Mouse (Mus musculus): ENCODE results near the gene Zfp827. TPM values are rescaled to one million over a fixed set of nuclear protein-coding genes. Genes with fewer than 3 reads are reported as not detected.

Zfp827 gene
- total and polyA plus RNA-seq, 3 experiments = 3.1 to 19.3 (median 3.2) TPM

GRCm38 (mm10) chr8:79027319-79027718 lies 918 bp upstream of the Zfp827 start:
- H3K36me3 ChIP-seq (replicated peaks) = no peaks in the 10 kb centered on the region
- H3K4me3 ChIP-seq (ENCODE audit: low read depth, low read length) = no peak overlapping the region
- ATAC-seq (ENCODE audit: extremely low read depth, insufficient number of reproducible peaks, low FRiP score, poor library complexity, severe bottlenecking) = no peak
- DNase-seq (ENCODE audit: low spot score) = no peak
- peaks cover 2% of the 10 kb centered on the region; the same call in 1 of the 2 replicates for H3K27me3 ChIP-seq (ENCODE audit: insufficient read depth, low read length)
- H3K9me3 ChIP-seq (replicated peaks) = peaks cover 12% of the 10 kb centered on the region
- TF ChIP-seq TAL1 (conservative IDR thresholded peaks at IDR 0.05; ENCODE audit: low read depth, low read length) (no peak), GATA1 (IDR thresholded peaks at IDR 0.05; ENCODE audit: borderline replicate concordance, low read length) (no peak), GATA2 (IDR thresholded peaks at IDR 0.05; ENCODE audit: borderline replicate concordance, low read depth, low read length) (no peak), POLR2AphosphoS5 (IDR thresholded peaks at IDR 0.05; ENCODE audit: insufficient replicate concordance, low read depth, low read length) (no peak), CTCF (IDR thresholded peaks at IDR 0.05; ENCODE audit: low read depth, low read length) (no peak)
- H3K4me1 ChIP-seq (ENCODE audit: insufficient read depth, low read depth, low read length) = peaks cover 6% of the 10 kb centered on the region; the same call in 1 of the 2 replicates

- Histone ChIP-seq H3K4me3 (ENCODE audit: low read depth, low read length) (peak overlapping the region; percentile 79), H3K9me3 (replicated peaks) (peaks cover 12% of the 10 kb centered on the region), H3K36me3 (replicated peaks) (no peaks in the 10 kb centered on the region), H3K4me1 (ENCODE audit: insufficient read depth, low read depth, low read length) (peaks cover 7% of the 10 kb centered on the region; the same call in 1 of the 2 replicates), H3K27me3 (ENCODE audit: insufficient read depth, low read length) (peaks cover 2% of the 10 kb centered on the region; the same call in 1 of the 2 replicates)
- ATAC-seq (ENCODE audit: extremely low read depth, insufficient number of reproducible peaks, low FRiP score, poor library complexity, severe bottlenecking) = no peak
- TF ChIP-seq TAL1 (conservative IDR thresholded peaks at IDR 0.05; ENCODE audit: low read depth, low read length) (no peak), CTCF (IDR thresholded peaks at IDR 0.05; ENCODE audit: low read depth, low read length) (no peak), GATA1 (IDR thresholded peaks at IDR 0.05; ENCODE audit: borderline replicate concordance, low read length) (no peak), GATA2 (IDR thresholded peaks at IDR 0.05; ENCODE audit: borderline replicate concordance, low read depth, low read length) (no peak), POLR2AphosphoS5 (IDR thresholded peaks at IDR 0.05; ENCODE audit: insufficient replicate concordance, low read depth, low read length) (no peak)
- no peak for DNase-seq (ENCODE audit: low spot score)
Measured at GRCm38 (mm10) chr8:79028541-79029395, 531 bp downstream of the Zfp827 start.

DNA sequence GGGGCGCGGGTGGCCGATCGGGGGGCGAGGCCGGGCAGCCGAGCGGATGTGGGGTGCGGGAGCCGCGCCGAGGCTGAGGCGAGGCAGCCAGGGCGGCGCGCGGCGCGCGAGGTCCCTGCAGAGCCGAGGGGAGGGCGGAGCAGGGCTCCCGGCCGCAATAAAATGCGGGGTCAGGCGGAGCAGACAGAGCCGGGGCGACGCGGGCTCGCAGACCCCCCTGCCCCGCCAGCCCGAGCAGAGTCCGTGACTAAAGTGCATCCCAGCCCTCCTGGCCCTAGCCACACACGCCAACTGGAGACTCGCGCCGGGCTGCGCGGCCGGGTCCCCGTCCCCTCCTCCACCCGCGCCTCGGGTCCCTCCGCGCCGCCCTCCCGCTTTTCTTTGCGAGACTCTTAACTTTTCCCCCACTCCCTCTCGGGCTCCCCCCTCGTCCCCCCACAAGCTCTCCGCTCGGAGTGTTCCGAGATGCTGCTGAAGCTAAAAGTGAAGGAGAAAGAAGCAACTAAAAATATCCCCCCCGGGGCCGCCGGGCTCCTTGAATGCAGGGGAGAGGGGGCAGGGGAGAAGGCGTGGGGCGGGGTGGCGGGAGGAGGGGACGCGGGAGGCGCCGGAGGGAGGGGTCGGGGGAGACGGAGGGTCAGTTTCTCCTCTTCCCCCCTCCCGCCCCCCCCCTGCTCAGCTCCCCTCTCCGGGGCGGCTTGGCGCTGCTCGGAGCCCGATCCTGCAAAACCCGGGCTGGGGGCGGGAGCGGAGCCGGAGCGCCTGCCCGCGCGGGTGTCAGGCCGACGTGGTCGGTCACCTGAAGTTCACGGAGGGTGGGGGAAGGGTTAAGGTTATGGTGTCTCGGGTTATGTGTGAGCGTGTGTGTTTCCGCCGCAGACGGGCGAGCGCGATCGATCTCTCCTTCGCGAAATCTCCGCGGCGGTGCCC lies 1.4 kb downstream of the Zfp827 start:
- peak; percentile 21 for DNase-seq (ENCODE audit: low spot score)
- peaks cover 4% of the 10 kb centered on the region for H3K36me3 ChIP-seq (replicated peaks)
- peaks cover 7% of the 10 kb centered on the region; the same call in 1 of the 2 replicates for H3K4me1 ChIP-seq (ENCODE audit: insufficient read depth, low read depth, low read length)
- no peak for ATAC-seq (ENCODE audit: extremely low read depth, insufficient number of reproducible peaks, low FRiP score, poor library complexity, severe bottlenecking)
- H3K27me3 ChIP-seq (ENCODE audit: insufficient read depth, low read length) = peaks cover 2% of the 10 kb centered on the region; the same call in 1 of the 2 replicates
- H3K4me3 ChIP-seq (ENCODE audit: low read depth, low read length) = peak overlapping the region; percentile 79
- no peak for TF ChIP-seq GATA1 (IDR thresholded peaks at IDR 0.05; ENCODE audit: borderline replicate concordance, low read length)
- TF ChIP-seq GATA2 (IDR thresholded peaks at IDR 0.05; ENCODE audit: borderline replicate concordance, low read depth, low read length) = no peak
- no peak for TF ChIP-seq TAL1 (conservative IDR thresholded peaks at IDR 0.05; ENCODE audit: low read depth, low read length)
- TF ChIP-seq POLR2AphosphoS5 (IDR thresholded peaks at IDR 0.05; ENCODE audit: insufficient replicate concordance, low read depth, low read length) = no peak
- no peak for TF ChIP-seq CTCF (IDR thresholded peaks at IDR 0.05; ENCODE audit: low read depth, low read length)
- peaks cover 12% of the 10 kb centered on the region for H3K9me3 ChIP-seq (replicated peaks)

DNA sequence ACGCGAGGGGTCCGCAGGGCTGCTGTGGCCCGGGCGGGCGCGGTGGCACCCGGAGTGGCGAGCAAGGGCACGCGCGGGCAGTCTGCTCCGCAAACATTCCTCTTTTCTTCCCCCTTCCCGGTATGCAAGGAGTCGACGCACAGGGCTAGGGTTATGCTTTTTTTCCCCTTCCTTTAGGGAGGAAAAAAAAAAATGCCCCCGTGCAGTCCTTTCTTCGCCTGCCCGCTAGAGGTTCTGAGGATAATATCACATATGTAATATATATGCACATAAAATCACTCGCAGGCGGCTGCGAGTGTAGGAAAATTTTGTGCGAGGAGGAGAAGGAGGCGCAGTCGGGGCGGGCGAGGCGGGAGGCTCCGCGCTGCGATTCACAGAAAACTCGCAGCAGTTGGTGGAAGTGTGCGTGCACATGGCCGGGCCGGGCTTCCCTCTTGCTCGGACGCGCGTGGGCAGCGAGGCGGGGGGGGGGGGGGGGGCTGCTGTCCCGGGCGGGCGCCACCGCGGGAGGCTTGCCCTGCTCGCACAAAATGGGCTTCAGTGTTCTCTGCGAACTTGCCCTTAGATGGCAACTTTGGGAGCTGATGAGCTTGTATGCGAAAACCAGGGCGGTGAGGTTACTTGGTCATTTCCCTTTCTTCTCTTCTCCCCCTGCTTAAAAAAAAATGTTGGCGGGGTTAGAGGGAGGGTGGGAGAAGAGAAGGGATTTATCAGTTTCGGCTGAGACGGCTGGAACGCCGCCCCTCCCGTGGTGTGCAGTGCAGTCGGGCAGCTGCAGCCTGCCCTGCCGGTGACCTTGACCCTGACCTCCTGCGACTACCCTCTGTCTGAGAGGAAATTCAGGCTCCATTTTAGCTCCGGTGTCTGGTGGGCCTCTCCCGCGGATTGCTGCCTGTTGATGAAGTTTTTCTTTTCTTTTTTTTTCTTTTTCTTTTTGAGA lies 2.4 kb downstream of the Zfp827 start:
- DNase-seq (ENCODE audit: low spot score) (no peak), ATAC-seq (ENCODE audit: extremely low read depth, insufficient number of reproducible peaks, low FRiP score, poor library complexity, severe bottlenecking) (peak; percentile 46; the same call in 1 of the 2 replicates)
- Histone ChIP-seq H3K9me3 (replicated peaks) (peaks cover 12% of the 10 kb centered on the region), H3K27me3 (ENCODE audit: insufficient read depth, low read length) (peaks cover 2% of the 10 kb centered on the region; the same call in 1 of the 2 replicates), H3K4me3 (ENCODE audit: low read depth, low read length) (peak overlapping the region; percentile 79), H3K4me1 (ENCODE audit: insufficient read depth, low read depth, low read length) (peaks cover 7% of the 10 kb centered on the region; the same call in 1 of the 2 replicates), H3K36me3 (replicated peaks) (peaks cover 4% of the 10 kb centered on the region)
- TF ChIP-seq GATA2 (IDR thresholded peaks at IDR 0.05; ENCODE audit: borderline replicate concordance, low read depth, low read length) = no peak
- no peak for TF ChIP-seq TAL1 (conservative IDR thresholded peaks at IDR 0.05; ENCODE audit: low read depth, low read length)
- TF ChIP-seq GATA1 (IDR thresholded peaks at IDR 0.05; ENCODE audit: borderline replicate concordance, low read length) = no peak
- TF ChIP-seq CTCF (IDR thresholded peaks at IDR 0.05; ENCODE audit: low read depth, low read length) = no peak
- no peak for TF ChIP-seq POLR2AphosphoS5 (IDR thresholded peaks at IDR 0.05; ENCODE audit: insufficient replicate concordance, low read depth, low read length)

- H3K4me3 ChIP-seq (ENCODE audit: low read depth, low read length) = no peak overlapping the region
- peaks cover 2% of the 10 kb centered on the region; the same call in 1 of the 2 replicates for H3K27me3 ChIP-seq (ENCODE audit: insufficient read depth, low read length)
- H3K4me1 ChIP-seq (ENCODE audit: insufficient read depth, low read depth, low read length) = no peaks in the 10 kb centered on the region
- DNase-seq (ENCODE audit: low spot score) (no peak), ATAC-seq (ENCODE audit: extremely low read depth, insufficient number of reproducible peaks, low FRiP score, poor library complexity, severe bottlenecking) (no peak)
- TF ChIP-seq TAL1 (conservative IDR thresholded peaks at IDR 0.05; ENCODE audit: low read depth, low read length) (no peak), GATA2 (IDR thresholded peaks at IDR 0.05; ENCODE audit: borderline replicate concordance, low read depth, low read length) (no peak), CTCF (IDR thresholded peaks at IDR 0.05; ENCODE audit: low read depth, low read length) (no peak), GATA1 (IDR thresholded peaks at IDR 0.05; ENCODE audit: borderline replicate concordance, low read length) (no peak), POLR2AphosphoS5 (IDR thresholded peaks at IDR 0.05; ENCODE audit: insufficient replicate concordance, low read depth, low read length) (no peak)
- H3K9me3 ChIP-seq (replicated peaks) = no peaks in the 10 kb centered on the region
- peaks cover 34% of the 10 kb centered on the region for H3K36me3 ChIP-seq (replicated peaks)
Measured at GRCm38 (mm10) chr8:79037532-79037931, 9.3 kb downstream of the Zfp827 start.

Measured in G1E (cell line).